Mouse (Mus musculus): ENCODE results near the gene Magi1. TPM values are rescaled to one million over a fixed set of nuclear protein-coding genes. Genes with fewer than 3 reads are reported as not detected.

Gene Magi1
- polyA plus RNA-seq, 1 experiment, result 39.5 TPM

DNA sequence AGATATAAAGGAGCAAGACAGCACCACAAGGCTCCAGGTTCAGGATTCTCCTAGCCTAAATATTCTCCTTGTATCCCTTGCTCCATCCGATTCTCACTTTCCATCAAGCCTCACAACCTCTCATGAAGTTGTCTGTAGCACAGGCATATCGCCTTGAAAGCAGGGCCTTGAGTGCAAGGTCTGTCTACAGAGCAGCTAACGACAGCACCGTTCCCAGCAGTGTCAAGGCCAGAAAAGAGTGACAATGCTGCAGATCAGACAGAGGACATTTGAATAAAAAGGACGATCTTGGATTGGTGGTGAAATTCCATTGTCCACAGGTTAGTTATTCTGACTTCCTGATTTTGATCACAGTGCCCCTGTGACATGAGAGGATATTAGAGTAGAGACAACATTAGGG, 421.5 kb downstream of the Magi1 start:
- H3K4me3 ChIP-seq (replicated peaks; ENCODE audit: insufficient read depth, low read depth, low read length), result no peak overlapping the region
- no peak for DNase-seq

DNA sequence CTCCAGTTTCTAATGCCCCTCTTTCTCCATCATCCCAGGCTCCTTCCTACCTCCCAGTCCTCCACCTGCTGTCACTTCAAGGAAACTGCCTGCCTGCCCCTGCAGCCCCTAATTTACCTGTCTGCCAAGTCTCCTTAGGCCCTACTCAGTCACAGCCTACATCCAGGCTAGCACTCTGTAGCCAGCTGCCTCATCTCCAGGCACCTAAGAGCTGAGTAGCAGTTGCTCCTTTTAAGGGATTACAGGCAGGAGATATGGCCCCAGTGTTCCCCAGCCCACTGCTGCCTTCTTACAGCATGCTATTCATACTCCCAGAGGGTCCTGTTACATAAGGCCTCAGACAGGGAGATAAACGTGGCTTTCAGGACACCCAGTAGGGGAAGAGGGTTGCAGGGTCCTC, 426.9 kb downstream of the Magi1 start:
- DNase-seq, result no peak
- TF ChIP-seq CTCF (IDR thresholded peaks at IDR 0.05; ENCODE audit: borderline replicate concordance, insufficient read depth, low read depth, low read length) (no peak), POLR2A (IDR thresholded peaks at IDR 0.05; ENCODE audit: borderline replicate concordance, insufficient read depth, low read length) (no peak)
- no peak overlapping the region for H3K27ac ChIP-seq (ENCODE audit: insufficient read depth, low read length)
- no peak overlapping the region for H3K4me3 ChIP-seq (replicated peaks; ENCODE audit: insufficient read depth, low read depth, low read length)
- no peaks in the 10 kb centered on the region for H3K27me3 ChIP-seq (ENCODE audit: control insufficient read depth, insufficient read depth, low read length)
- H3K4me1 ChIP-seq (ENCODE audit: control insufficient read depth, insufficient read depth, low read length), result peaks cover 9% of the 10 kb centered on the region
- WGBS, result 65% methylated on average over 1 of the region's 1 CpGs

More for the DNA sequence above, 421.5 kb downstream of the Magi1 start:
- Histone ChIP-seq H3K27me3 (ENCODE audit: control insufficient read depth, insufficient read depth, low read length) (no peaks in the 10 kb centered on the region), H3K27ac (ENCODE audit: insufficient read depth, low read length) (no peak overlapping the region), H3K4me1 (ENCODE audit: control insufficient read depth, insufficient read depth, low read length) (no peaks in the 10 kb centered on the region)
- WGBS, result 94% methylated on average over 5 of the region's 5 CpGs
- TF ChIP-seq CTCF (IDR thresholded peaks at IDR 0.05; ENCODE audit: borderline replicate concordance, insufficient read depth, low read depth, low read length), result no peak
- TF ChIP-seq POLR2A (IDR thresholded peaks at IDR 0.05; ENCODE audit: borderline replicate concordance, insufficient read depth, low read length), result no peak

DNA sequence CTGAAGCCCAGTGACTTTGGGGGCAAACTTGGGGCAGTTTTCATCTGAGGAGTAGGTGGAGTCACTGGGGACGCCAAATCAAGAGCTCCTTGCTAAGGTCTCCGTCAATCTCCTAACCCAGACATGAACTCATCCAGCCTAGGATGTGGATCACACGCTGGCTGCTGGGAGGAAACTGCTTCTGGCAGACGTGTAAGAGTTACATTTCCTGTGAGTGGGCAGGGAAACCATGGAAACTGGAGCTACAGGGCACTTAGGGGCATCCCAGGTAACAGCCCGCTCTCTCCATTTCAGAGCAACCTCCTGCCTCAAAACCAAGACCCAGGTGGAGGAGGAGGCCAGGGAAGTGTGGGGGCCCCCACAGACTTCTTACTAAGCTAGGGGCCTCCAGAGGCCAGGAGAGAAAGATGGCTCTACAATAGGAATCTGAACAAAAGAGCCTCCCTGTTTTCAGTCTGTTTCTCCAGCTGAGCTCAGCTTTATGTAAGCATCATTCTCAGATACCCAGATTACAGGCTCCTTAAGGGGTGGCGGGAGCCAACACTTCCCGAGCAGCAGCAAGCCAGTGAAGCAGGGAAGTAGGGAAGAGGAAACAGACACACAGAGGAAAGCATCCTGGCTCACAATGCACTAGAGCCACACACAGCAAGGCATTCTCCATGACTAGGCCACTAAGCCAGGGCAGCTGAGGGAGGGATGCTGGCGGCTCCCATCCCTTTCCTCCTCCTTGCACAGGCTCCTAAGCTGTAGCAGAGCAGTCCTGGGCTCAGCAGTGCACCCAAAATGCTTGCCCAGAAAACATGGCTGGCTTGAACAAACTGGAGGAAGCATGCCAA, 427.7 kb downstream of the Magi1 start:
- H3K27ac ChIP-seq (ENCODE audit: insufficient read depth, low read length), result no peak overlapping the region
- peak; percentile 42 to 63 for DNase-seq
- H3K4me1 ChIP-seq (ENCODE audit: control insufficient read depth, insufficient read depth, low read length), result peaks cover 9% of the 10 kb centered on the region
- 46% methylated on average over 8 of the region's 8 CpGs for WGBS
- TF ChIP-seq POLR2A (IDR thresholded peaks at IDR 0.05; ENCODE audit: borderline replicate concordance, insufficient read depth, low read length) (no peak), CTCF (IDR thresholded peaks at IDR 0.05; ENCODE audit: borderline replicate concordance, insufficient read depth, low read depth, low read length) (no peak)
- no peak overlapping the region for H3K4me3 ChIP-seq (replicated peaks; ENCODE audit: insufficient read depth, low read depth, low read length)
- no peaks in the 10 kb centered on the region for H3K27me3 ChIP-seq (ENCODE audit: control insufficient read depth, insufficient read depth, low read length)

DNA sequence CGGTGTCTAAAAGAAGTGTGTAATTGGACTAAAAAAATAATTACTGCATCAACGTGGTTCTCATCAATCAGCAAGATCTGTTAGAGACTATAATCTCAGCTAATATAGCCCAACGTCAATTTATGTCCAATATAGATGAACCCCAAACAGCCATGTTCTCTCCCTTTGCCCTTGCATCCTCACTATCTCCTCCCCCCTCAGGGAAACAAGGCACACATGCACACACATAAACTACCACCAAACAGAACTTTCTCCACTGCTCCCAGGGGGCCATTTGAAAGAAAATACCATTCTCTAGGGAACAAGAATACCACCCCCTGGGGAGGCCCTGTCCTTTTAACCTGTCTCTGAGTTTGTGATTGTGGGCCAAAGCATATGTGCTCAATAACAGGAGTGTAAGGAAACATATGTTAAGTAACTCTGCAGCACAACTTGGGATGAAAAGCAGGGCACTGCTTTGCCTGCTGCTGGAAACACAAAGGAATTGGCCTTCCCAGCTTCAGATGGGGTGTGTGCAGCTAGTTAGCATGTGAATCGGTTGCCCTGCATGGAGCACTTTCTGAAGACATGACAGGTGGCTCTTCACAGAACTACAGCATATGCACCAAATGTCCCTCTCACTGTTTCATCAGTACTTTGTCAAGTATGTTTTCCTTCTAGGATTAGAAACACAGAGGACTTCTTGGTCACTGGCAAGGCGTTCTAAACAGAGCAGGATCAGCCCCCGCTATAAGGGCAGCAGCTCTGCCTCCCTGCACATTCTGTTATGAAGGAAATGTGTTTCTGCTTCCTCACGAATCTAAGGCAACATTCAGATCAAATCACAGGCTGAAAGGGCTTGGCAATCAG, 434.6 kb downstream of the Magi1 start:
- Histone ChIP-seq H3K4me1 (ENCODE audit: control insufficient read depth, insufficient read depth, low read length) (peaks cover 20% of the 10 kb centered on the region; the same call in 1 of the 2 replicates), H3K4me3 (replicated peaks; ENCODE audit: insufficient read depth, low read depth, low read length) (no peak overlapping the region), H3K27ac (ENCODE audit: insufficient read depth, low read length) (no peak overlapping the region), H3K27me3 (ENCODE audit: control insufficient read depth, insufficient read depth, low read length) (no peaks in the 10 kb centered on the region)
- no peak for DNase-seq
- TF ChIP-seq CTCF (IDR thresholded peaks at IDR 0.05; ENCODE audit: borderline replicate concordance, insufficient read depth, low read depth, low read length) (no peak), POLR2A (IDR thresholded peaks at IDR 0.05; ENCODE audit: borderline replicate concordance, insufficient read depth, low read length) (no peak)
- 64% methylated on average over 7 of the region's 7 CpGs for WGBS

DNA sequence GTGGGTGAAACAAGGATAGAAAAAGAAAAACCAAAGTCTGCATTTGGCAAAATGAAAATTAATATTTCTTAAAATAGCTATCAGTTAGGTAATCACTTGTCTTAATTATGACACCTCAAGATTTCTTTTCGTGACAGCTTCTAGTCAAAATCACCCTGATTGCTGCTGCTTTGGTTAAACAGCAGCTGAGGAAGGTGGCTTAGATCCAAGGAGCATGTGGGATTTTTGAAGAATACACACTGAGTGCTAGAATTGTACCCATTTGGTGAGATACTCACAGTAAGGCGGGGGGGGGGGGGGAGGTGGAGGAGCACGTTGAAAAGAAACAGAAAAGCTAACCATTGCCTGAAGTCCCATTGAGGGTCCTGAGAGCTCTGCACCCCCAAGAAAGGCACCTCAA, 438.2 kb downstream of the Magi1 start:
- Histone ChIP-seq H3K27ac (ENCODE audit: insufficient read depth, low read length) (no peak overlapping the region), H3K4me1 (ENCODE audit: control insufficient read depth, insufficient read depth, low read length) (peaks cover 23% of the 10 kb centered on the region; the same call in 1 of the 2 replicates), H3K4me3 (replicated peaks; ENCODE audit: insufficient read depth, low read depth, low read length) (no peak overlapping the region), H3K27me3 (ENCODE audit: control insufficient read depth, insufficient read depth, low read length) (no peaks in the 10 kb centered on the region)
- TF ChIP-seq CTCF (IDR thresholded peaks at IDR 0.05; ENCODE audit: borderline replicate concordance, insufficient read depth, low read depth, low read length), result no peak
- no peak for TF ChIP-seq POLR2A (IDR thresholded peaks at IDR 0.05; ENCODE audit: borderline replicate concordance, insufficient read depth, low read length)
- 36% methylated on average over 3 of the region's 3 CpGs for WGBS
- peak in 1 of 2 experiments; percentile 35 for DNase-seq

DNA sequence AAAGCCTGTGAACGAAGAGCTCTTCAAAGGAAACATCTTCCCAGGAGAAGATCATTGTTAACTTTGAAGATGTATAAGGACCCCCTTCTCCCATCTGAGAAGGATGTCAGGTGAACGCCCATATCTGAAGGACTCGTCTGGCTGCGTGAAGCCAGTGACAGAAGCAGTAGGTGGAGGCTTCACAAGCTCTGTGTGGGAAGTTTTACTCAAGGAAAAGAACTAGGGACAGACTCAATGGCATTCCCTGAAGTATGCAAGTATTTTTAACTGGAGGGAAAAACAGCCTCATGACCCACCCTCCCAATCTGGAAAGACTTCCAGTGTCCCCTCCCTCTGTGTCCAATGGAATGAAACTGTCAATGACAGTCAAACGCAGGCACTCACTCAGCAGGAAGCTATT, 438.6 kb downstream of the Magi1 start:
- 19% methylated on average over 5 of the region's 5 CpGs for WGBS
- no peaks in the 10 kb centered on the region for H3K27me3 ChIP-seq (ENCODE audit: control insufficient read depth, insufficient read depth, low read length)
- no peak overlapping the region for H3K4me3 ChIP-seq (replicated peaks; ENCODE audit: insufficient read depth, low read depth, low read length)
- no peak for DNase-seq
- no peak overlapping the region for H3K27ac ChIP-seq (ENCODE audit: insufficient read depth, low read length)
- peaks cover 23% of the 10 kb centered on the region; the same call in 1 of the 2 replicates for H3K4me1 ChIP-seq (ENCODE audit: control insufficient read depth, insufficient read depth, low read length)
- no peak for TF ChIP-seq CTCF (IDR thresholded peaks at IDR 0.05; ENCODE audit: borderline replicate concordance, insufficient read depth, low read depth, low read length)
- no peak for TF ChIP-seq POLR2A (IDR thresholded peaks at IDR 0.05; ENCODE audit: borderline replicate concordance, insufficient read depth, low read length)

DNA sequence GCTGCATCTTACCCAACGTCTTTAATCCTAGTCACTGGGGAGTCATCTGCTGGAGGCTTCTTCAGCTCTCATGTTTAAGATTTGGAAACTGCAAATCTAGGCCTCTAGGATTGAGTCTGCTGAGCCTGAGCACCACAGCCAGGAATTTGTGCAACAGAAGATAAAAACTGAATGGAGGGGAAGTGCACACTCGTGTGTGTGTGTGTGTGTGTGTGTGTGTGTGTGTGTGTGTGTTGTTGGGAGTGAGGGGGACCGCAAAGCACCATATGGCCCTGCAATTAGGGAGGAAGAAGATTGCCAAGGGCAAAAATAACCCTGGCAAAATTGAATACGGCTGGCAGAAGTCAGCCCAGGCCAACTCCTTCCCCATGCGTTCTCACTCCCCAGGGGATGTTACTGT, 439.1 kb downstream of the Magi1 start:
- Histone ChIP-seq H3K4me3 (replicated peaks; ENCODE audit: insufficient read depth, low read depth, low read length) (no peak overlapping the region), H3K27ac (ENCODE audit: insufficient read depth, low read length) (no peak overlapping the region), H3K27me3 (ENCODE audit: control insufficient read depth, insufficient read depth, low read length) (no peaks in the 10 kb centered on the region), H3K4me1 (ENCODE audit: control insufficient read depth, insufficient read depth, low read length) (peaks cover 21% of the 10 kb centered on the region; the same call in 1 of the 2 replicates)
- TF ChIP-seq CTCF (IDR thresholded peaks at IDR 0.05; ENCODE audit: borderline replicate concordance, insufficient read depth, low read depth, low read length) (no peak), POLR2A (IDR thresholded peaks at IDR 0.05; ENCODE audit: borderline replicate concordance, insufficient read depth, low read length) (no peak)
- WGBS, result 7% methylated on average over 5 of the region's 5 CpGs
- DNase-seq, result peak; percentile 67 to 88

Measured in cerebellum, adult 2 months (tissue).